Mouse (Mus musculus) telencephalon, adult 2 months (tissue): Measurements from ENCODE around the gene Glipr1l3.
"Not testable (repeated sequence)": the region's sequence is repeated elsewhere in the genome, so short reads cannot be mapped to it uniquely, and the experiment has no call there.

ENCODE experiments used
- DNase-seq: peaks from one replicate; pipeline ENCODE4 v3.0.0-alpha.2; 2011; ENCODE audit warnings: low read depth, low spot score

The Glipr1l3 gene

GRCm38 (mm10) chr10:112159882-112160560 lies at the start of gene Glipr1l3:
Gene Glipr1l3 (minus strand): TSS chr10:112160327.
- DNase-seq, result peak; percentile 96

GRCm38 (mm10) chr10:112203463-112203862 lies 43.3 kb upstream of the Glipr1l3 start:
- DNase-seq, result peak; percentile 60

- not testable (repeated sequence) for DNase-seq
Observed at GRCm38 (mm10) chr10:112193919-112194318, 33.8 kb upstream of the Glipr1l3 start.

- DNase-seq, result not testable (repeated sequence)
Observed at GRCm38 (mm10) chr10:112177027-112177426, 16.9 kb upstream of the Glipr1l3 start.

- no peak for DNase-seq
Observed at GRCm38 (mm10) chr10:112163168-112163766, 3.1 kb upstream of the Glipr1l3 start, which contains the start of gene Caps2. Gene Caps2 (plus strand): TSS chr10:112163621.

GRCm38 (mm10) chr10:112139834-112140233 lies 20.3 kb downstream of the Glipr1l3 start:
- DNase-seq, result no peak

- DNase-seq, result no peak
Observed at GRCm38 (mm10) chr10:112138871-112139430, 21.2 kb downstream of the Glipr1l3 start.

- DNase-seq, result peak; percentile 66
Observed at GRCm38 (mm10) chr10:112138050-112138870, 21.9 kb downstream of the Glipr1l3 start.

- no peak for DNase-seq
Observed at GRCm38 (mm10) chr10:112132194-112132593, 27.9 kb downstream of the Glipr1l3 start.

GRCm38 (mm10) chr10:112127682-112128230 lies 32.4 kb downstream of the Glipr1l3 start:
- not testable (repeated sequence) for DNase-seq

- DNase-seq, result not testable (repeated sequence)
Observed at GRCm38 (mm10) chr10:112125090-112125489, 35.0 kb downstream of the Glipr1l3 start.

- no peak for DNase-seq
Observed at GRCm38 (mm10) chr10:112110401-112110800, 49.7 kb downstream of the Glipr1l3 start.

- DNase-seq, result not testable (repeated sequence)
Observed at GRCm38 (mm10) chr10:112105785-112106184, 54.3 kb downstream of the Glipr1l3 start.
